11 mouse cellular contexts compared by ENCODE assay signal in the genomic region with DNA sequence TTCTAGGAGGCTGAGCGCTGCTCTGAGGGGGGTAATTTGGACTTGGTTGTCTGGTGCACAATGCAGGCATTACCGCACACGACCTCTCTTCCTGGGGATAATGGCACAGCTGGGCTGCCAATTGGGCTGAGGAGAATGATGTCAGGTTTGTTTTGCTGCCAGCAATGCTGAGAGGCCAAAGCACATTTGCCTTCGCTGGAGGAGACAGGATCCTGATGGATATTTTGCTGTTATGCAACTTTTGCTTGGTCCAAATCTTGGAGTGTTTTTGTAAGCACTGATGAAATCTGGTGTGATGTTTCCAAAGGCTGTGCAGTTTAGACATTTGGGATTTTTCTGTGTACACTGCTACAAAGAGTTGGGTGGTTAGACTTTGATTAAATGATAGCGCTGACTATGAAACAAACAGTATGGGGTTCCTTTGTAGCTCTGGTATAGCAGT. TPM values are rescaled to one million over a fixed set of nuclear protein-coding genes. Genes with fewer than 3 reads are reported as not detected.
DNase-seq lines count a peak whose midpoint lies in the region; ATAC-seq and TF ChIP-seq lines count a peak whose summit lies in the region.
"Had no signal": no experiment of that assay in that cellular context is flagged by ENCODE, and none has a peak within 500 bp of the region (broad histone marks: within the 10 kb centered on the region; RNA-seq: fewer than 3 reads in every experiment).

No protein-coding gene starts in this region.

- H3K4me1 ChIP-seq in hindbrain, postnatal 0 days (ENCODE audit: insufficient read depth, low read length) = no peaks in the 10 kb centered on the region
- H3K4me1 ChIP-seq in hindbrain, embryonic 11.5 days (replicated peaks; ENCODE audit: control insufficient read depth, insufficient read depth, low read length) = no peaks in the 10 kb centered on the region
- no peaks in the 10 kb centered on the region; the same call in 1 of the 2 replicates for H3K4me1 ChIP-seq in cerebellum, adult 2 months (ENCODE audit: control insufficient read depth, insufficient read depth, low read length)
- H3K4me1 ChIP-seq in lung, embryonic 16.5 days (replicated peaks; ENCODE audit: control insufficient read depth, insufficient read depth, low read length) = 0 out of 2 replicates have a peak, but pooled peaks cover 3% of the 10 kb centered on the region
- H3K4me1 ChIP-seq in stomach, postnatal 0 days (replicated peaks; ENCODE audit: control insufficient read depth, insufficient read depth) = no peaks in the 10 kb centered on the region
- H3K4me1 ChIP-seq: heart, embryonic 15.5 days; limb, embryonic 12.5 days had no signal

- no peak overlapping the region for H3K27ac ChIP-seq in hindbrain, postnatal 0 days
- no peak overlapping the region for H3K27ac ChIP-seq in hindbrain, embryonic 11.5 days (ENCODE audit: low read depth, low read length)
- no peak overlapping the region for H3K27ac ChIP-seq in cerebellum, adult 2 months (ENCODE audit: insufficient read depth, low read length)
- peak overlapping the region; percentile 80 for H3K27ac ChIP-seq in lung, embryonic 16.5 days (ENCODE audit: low read length)
- no peak overlapping the region for H3K27ac ChIP-seq in stomach, postnatal 0 days (replicated peaks)
- H3K27ac ChIP-seq: heart, embryonic 15.5 days; limb, embryonic 12.5 days had no signal

- no peaks in the 10 kb centered on the region for H3K36me3 ChIP-seq in hindbrain, postnatal 0 days (ENCODE audit: insufficient read depth, low read length)
- H3K36me3 ChIP-seq in hindbrain, embryonic 11.5 days (ENCODE audit: control insufficient read depth, insufficient read depth, low read length) = no peaks in the 10 kb centered on the region
- no peaks in the 10 kb centered on the region for H3K36me3 ChIP-seq in lung, embryonic 16.5 days (ENCODE audit: control insufficient read depth, insufficient read depth, low read length)
- H3K36me3 ChIP-seq in stomach, postnatal 0 days (ENCODE audit: control insufficient read depth, insufficient read depth, low read length) = no peaks in the 10 kb centered on the region
- H3K36me3 ChIP-seq: heart, embryonic 15.5 days; limb, embryonic 12.5 days had no signal

- no peak for TF ChIP-seq CTCF in hindbrain, postnatal 0 days (IDR thresholded peaks at IDR 0.05; ENCODE audit: low read depth)
- no peak for TF ChIP-seq CTCF in cerebellum, adult 2 months (IDR thresholded peaks at IDR 0.05; ENCODE audit: borderline replicate concordance, insufficient read depth, low read depth, low read length)
- TF ChIP-seq CTCF in stomach, postnatal 0 days (IDR thresholded peaks at IDR 0.05; ENCODE audit: low read depth) = no peak

- no peak overlapping the region for H3K4me2 ChIP-seq in hindbrain, postnatal 0 days (ENCODE audit: low read depth, low read length)
- no peak overlapping the region for H3K4me2 ChIP-seq in hindbrain, embryonic 11.5 days (replicated peaks; ENCODE audit: low read depth, low read length)
- H3K4me2 ChIP-seq in lung, embryonic 16.5 days (ENCODE audit: low read depth, low read length) = no peak overlapping the region
- no peak overlapping the region for H3K4me2 ChIP-seq in stomach, postnatal 0 days (replicated peaks; ENCODE audit: low read depth)
- H3K4me2 ChIP-seq: heart, embryonic 15.5 days; limb, embryonic 12.5 days had no signal

- peak; percentile 48 for DNase-seq in hindbrain, postnatal 0 days (ENCODE audit: low spot score)
- no peak for DNase-seq in hindbrain, embryonic 11.5 days (ENCODE audit: low spot score)
- DNase-seq in cerebellum, adult 2 months = peak; percentile 72 to 85
- DNase-seq in heart, adult 8-10 months (ENCODE audit: low spot score) = peak; percentile 81
- DNase-seq in stomach, postnatal 0 days (ENCODE audit: low spot score) = no peak

- no peak for TF ChIP-seq POLR2A in cerebellum, adult 2 months (IDR thresholded peaks at IDR 0.05; ENCODE audit: borderline replicate concordance, insufficient read depth, low read length)

- no peaks in the 10 kb centered on the region for H3K9me3 ChIP-seq in hindbrain, postnatal 0 days (ENCODE audit: low read length)
- no peaks in the 10 kb centered on the region for H3K9me3 ChIP-seq in hindbrain, embryonic 11.5 days (ENCODE audit: control insufficient read depth, low read length)
- no peaks in the 10 kb centered on the region for H3K9me3 ChIP-seq in lung, embryonic 16.5 days (ENCODE audit: control insufficient read depth, low read length)
- H3K9me3 ChIP-seq in stomach, postnatal 0 days (ENCODE audit: control insufficient read depth, low read length) = no peaks in the 10 kb centered on the region
- H3K9me3 ChIP-seq: heart, embryonic 15.5 days; limb, embryonic 12.5 days had no signal

- no peaks in the 10 kb centered on the region for H3K27me3 ChIP-seq in hindbrain, postnatal 0 days (ENCODE audit: insufficient read depth, low read length)
- no peaks in the 10 kb centered on the region for H3K27me3 ChIP-seq in hindbrain, embryonic 11.5 days (ENCODE audit: control insufficient read depth, insufficient read depth, low read length)
- no peaks in the 10 kb centered on the region for H3K27me3 ChIP-seq in cerebellum, adult 2 months (ENCODE audit: control insufficient read depth, insufficient read depth, low read length)
- no peaks in the 10 kb centered on the region for H3K27me3 ChIP-seq in lung, embryonic 16.5 days (ENCODE audit: control insufficient read depth, insufficient read depth, low read depth, low read length)
- no peaks in the 10 kb centered on the region for H3K27me3 ChIP-seq in stomach, postnatal 0 days (ENCODE audit: control insufficient read depth, insufficient read depth, low read length)
- H3K27me3 ChIP-seq: heart, embryonic 15.5 days; limb, embryonic 12.5 days had no signal

- H3K9ac ChIP-seq in hindbrain, postnatal 0 days (replicated peaks; ENCODE audit: low read length) = no peak overlapping the region
- no peak overlapping the region for H3K9ac ChIP-seq in hindbrain, embryonic 11.5 days (ENCODE audit: low read depth, low read length)
- no peak overlapping the region for H3K9ac ChIP-seq in lung, embryonic 16.5 days (ENCODE audit: low read length)
- H3K9ac ChIP-seq in stomach, postnatal 0 days (ENCODE audit: low read length) = no peak overlapping the region
- H3K9ac ChIP-seq: heart, embryonic 15.5 days; limb, embryonic 12.5 days had no signal

- WGBS in hindbrain, postnatal 0 days = 44% methylated on average over 5 of the region's 5 CpGs
- WGBS in hindbrain, embryonic 11.5 days = 64% methylated on average over 5 of the region's 5 CpGs
- 34% methylated on average over 5 of the region's 5 CpGs for WGBS in cerebellum, adult 2 months
- 65% methylated on average over 5 of the region's 5 CpGs for WGBS in lung, embryonic 16.5 days
- WGBS in stomach, postnatal 0 days = 63% methylated on average over 5 of the region's 5 CpGs

- ATAC-seq in hindbrain, postnatal 0 days = 0 out of 2 replicates have a peak, but pooled peaks have one; percentile 49
- ATAC-seq in hindbrain, embryonic 11.5 days (ENCODE audit: low FRiP score) = no peak
- ATAC-seq in lung, embryonic 16.5 days (ENCODE audit: low read depth) = peak; percentile 94
- ATAC-seq in activated CD4-positive, CD25-positive, alpha-beta regulatory T cell, adult 4 months = no peak
- no peak for ATAC-seq in stomach, postnatal 0 days (ENCODE audit: low FRiP score, low TSS enrichment)
- no peak for ATAC-seq in monocyte, adult 5-6 weeks (replicated peaks; ENCODE audit: insufficient number of reproducible peaks, low FRiP score, low TSS enrichment, poor library complexity, severe bottlenecking)

- H3K4me3 ChIP-seq in hindbrain, postnatal 0 days (ENCODE audit: low read length) = no peak overlapping the region
- no peak overlapping the region for H3K4me3 ChIP-seq in hindbrain, embryonic 11.5 days (ENCODE audit: low read depth, low read length)
- no peak overlapping the region for H3K4me3 ChIP-seq in cerebellum, adult 2 months (replicated peaks; ENCODE audit: insufficient read depth, low read depth, low read length)
- no peak overlapping the region for H3K4me3 ChIP-seq in lung, embryonic 16.5 days (ENCODE audit: low read length)
- H3K4me3 ChIP-seq in stomach, postnatal 0 days (ENCODE audit: low read depth, low read length) = no peak overlapping the region
- H3K4me3 ChIP-seq: heart, embryonic 15.5 days; limb, embryonic 12.5 days had no signal

- no peak for TF ChIP-seq EP300 in stomach, postnatal 0 days (optimal IDR thresholded peaks at IDR 0.05)

RNA-seq across cellular contexts. Expression of gene Gm10118, which starts 46.8 kb away (rescaled TPM):
- 2.6 and 3.3 TPM in 2 replicates for total RNA-seq in hindbrain, postnatal 0 days (2014; rRNA removed)
- 0.71 and 0.78 TPM in 2 replicates for polyA plus RNA-seq in hindbrain, postnatal 0 days (2015; fragmentation: Nextera tagmentation; extraction: Ambion mirVana)
- polyA plus RNA-seq in hindbrain, embryonic 11.5 days (2014; fragmentation: Nextera tagmentation; extraction: Ambion mirVana) = 0.31 and 0.63 TPM in 2 replicates
- 6.3 and 6.6 TPM in 2 replicates for polyA plus RNA-seq in cerebellum, adult 2 months (2012; rRNA removed)
- total RNA-seq in heart, adult 8-10 months (2022) = not detected
- 0.08 and 0.15 TPM in 2 replicates for polyA plus RNA-seq in lung, embryonic 16.5 days (2015; fragmentation: Nextera tagmentation; extraction: Ambion mirVana)
- polyA plus RNA-seq in activated CD4-positive, CD25-positive, alpha-beta regulatory T cell, adult 4 months (2017; shearing (Covaris generic)) = not detected
- 0.06 TPM in 2 replicates for polyA plus RNA-seq in stomach, postnatal 0 days (2015; fragmentation: Nextera tagmentation; extraction: Ambion mirVana)
- not detected in 3 replicates for total RNA-seq in monocyte, adult 5-6 weeks (2017)
- polyA plus RNA-seq: limb, embryonic 12.5 days; testis, adult 2 months had no signal

Comparison
In these comparisons a context has a peak if more than half of its experiments do, and no peak if none do; other contexts are left out.
1. ATAC-seq: peak in hindbrain, postnatal 0 days (single experiment) and lung, embryonic 16.5 days (single experiment); none in hindbrain, embryonic 11.5 days (single experiment), activated CD4-positive, CD25-positive, alpha-beta regulatory T cell, adult 4 months (single experiment), stomach, postnatal 0 days (single experiment) and monocyte, adult 5-6 weeks (single experiment).
2. DNase-seq: peak in hindbrain, postnatal 0 days (single experiment), cerebellum, adult 2 months (2 of 2) and heart, adult 8-10 months (single experiment); none in hindbrain, embryonic 11.5 days (single experiment) and stomach, postnatal 0 days (single experiment).